Mouse (Mus musculus) thymus, adult 2 months (tissue): ENCODE measurements around the gene Phf1.
"Not testable (repeated sequence)": the region's sequence is repeated elsewhere in the genome, so short reads cannot be mapped to it uniquely, and the experiment has no call there.

ENCODE experiments used
- CTCF ChIP-seq: fragments of 200-500 bp; IDR thresholded peaks from 2 replicates; pipeline ENCODE4 v1.5.1; 2012; ENCODE audit warnings: mild to moderate bottlenecking, control low read depth, low read length, moderate library complexity, borderline replicate concordance; ENCODE audit not compliant: control insufficient read depth, poor library complexity, insufficient read depth; ENCODE audit errors: extremely low read depth
- POLR2A ChIP-seq: fragments of 200-500 bp; IDR thresholded peaks from 2 replicates; pipeline ENCODE4 v1.6.1; 2012; ENCODE audit warnings: mild to moderate bottlenecking, low read length, control low read depth, moderate library complexity; ENCODE audit not compliant: control insufficient read depth, poor library complexity, insufficient read depth; ENCODE audit errors: extremely low read depth

DNA sequence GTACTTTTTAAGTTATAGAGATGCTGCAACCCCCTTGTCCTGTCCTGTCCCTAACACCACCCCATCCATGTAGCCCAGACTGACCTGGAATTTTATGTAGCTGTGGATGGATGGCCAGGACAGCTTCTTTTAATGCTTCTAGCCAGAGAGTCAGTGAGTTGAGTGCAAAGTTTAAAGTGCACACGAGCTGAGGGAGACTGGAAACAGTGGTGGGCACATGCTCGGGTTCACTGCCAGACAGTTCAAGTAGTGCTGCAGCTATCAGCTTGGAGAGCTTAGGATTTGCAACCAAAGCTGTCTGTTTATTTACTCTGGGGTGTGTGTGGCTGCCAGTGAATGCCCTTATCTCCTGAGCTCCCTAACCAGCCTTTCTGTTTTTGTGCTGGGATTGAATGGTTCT, 13.3 kb upstream of the Phf1 start:
- not testable (repeated sequence) for TF ChIP-seq CTCF, POLR2A
